Mouse (Mus musculus) ES-Bruce4 (cell line): ENCODE data around the gene Smyd1. TPM values are rescaled to one million over a fixed set of nuclear protein-coding genes. Genes with fewer than 3 reads are reported as not detected.
"Not testable (repeated sequence)": the region's sequence is repeated elsewhere in the genome, so short reads cannot be mapped to it uniquely, and the experiment has no call there.

Experiments
- H3K27ac ChIP-seq: 2 replicates; pipeline ENCODE4 v1.5.1; 2012; ENCODE audit warnings: low read length, inconsistent platforms; ENCODE audit not compliant: insufficient read depth
- H3K27me3 ChIP-seq: 2 replicates; pipeline ENCODE4 v1.6.1; 2012; ENCODE audit warnings: mild to moderate bottlenecking, low read length, inconsistent platforms; ENCODE audit not compliant: control insufficient read depth, poor library complexity, insufficient read depth, severe bottlenecking
- H3K36me3 ChIP-seq: 2 replicates; pipeline ENCODE4 v1.6.1; 2012; ENCODE audit warnings: inconsistent platforms, mild to moderate bottlenecking, low read length, moderate library complexity; ENCODE audit not compliant: control insufficient read depth, poor library complexity, insufficient read depth, severe bottlenecking
- H3K4me1 ChIP-seq: one replicate; pipeline ENCODE4 v1.8.1; 2011; ENCODE audit warnings: low read length; ENCODE audit not compliant: control insufficient read depth, insufficient read depth
- H3K4me3 ChIP-seq: 2 replicates; pipeline ENCODE4 v1.5.1; 2011; ENCODE audit warnings: low read depth, mild to moderate bottlenecking, low read length
- H3K9ac ChIP-seq: 2 replicates; pipeline ENCODE4 v1.6.1; 2012; ENCODE audit warnings: low read depth, mild to moderate bottlenecking, inconsistent platforms; ENCODE audit not compliant: poor library complexity, severe bottlenecking
- H3K9me3 ChIP-seq: replicated peaks from 2 replicates; pipeline ENCODE4 v1.6.1; 2012; ENCODE audit warnings: mild to moderate bottlenecking, low read length, inconsistent platforms; ENCODE audit not compliant: control insufficient read depth, poor library complexity, insufficient read depth, severe bottlenecking
- CTCF ChIP-seq: IDR thresholded peaks from one replicate; pipeline ENCODE4 v1.8.1; 2011; ENCODE audit warnings: low read depth, low read length
- EP300 ChIP-seq: IDR thresholded peaks from 2 replicates; pipeline ENCODE4 v1.6.1; 2011; ENCODE audit warnings: low read depth, low read length; ENCODE audit not compliant: insufficient read depth
- POLR2A ChIP-seq: IDR thresholded peaks from one replicate; pipeline ENCODE4 v1.8.1; 2011; ENCODE audit warnings: low read length; ENCODE audit not compliant: insufficient read depth
- polyA plus RNA-seq: library from polyadenylated mRNA; stranded (reverse); fragments of >200 nt; gene quantifications from 2 replicates; pipeline ENCODE4 v1.2.4, GENCODE M21; 2011; ENCODE audit warnings: low read depth; ENCODE audit not compliant: missing spikeins, insufficient read depth, insufficient read length

Smyd1 gene
- polyA plus RNA-seq, 1 experiment: 0.42 TPM

GRCm38 (mm10) chr6:71333031-71333430 lies 11.0 kb upstream of the Smyd1 start:
- no peaks in the 10 kb centered on the region for H3K4me1 ChIP-seq
- H3K27me3 ChIP-seq: no peaks in the 10 kb centered on the region
- H3K9ac ChIP-seq: no peak overlapping the region
- no peak for TF ChIP-seq EP300
- no peak overlapping the region for H3K4me3 ChIP-seq
- H3K9me3 ChIP-seq: no peaks in the 10 kb centered on the region
- H3K27ac ChIP-seq: no peak overlapping the region
- no peaks in the 10 kb centered on the region for H3K36me3 ChIP-seq

GRCm38 (mm10) chr6:71332236-71332965 lies 10.4 kb upstream of the Smyd1 start:
- Histone ChIP-seq H3K4me1 (no peaks in the 10 kb centered on the region), H3K9me3 (no peaks in the 10 kb centered on the region), H3K9ac (no peak overlapping the region), H3K36me3 (no peaks in the 10 kb centered on the region), H3K27me3 (no peaks in the 10 kb centered on the region), H3K4me3 (no peak overlapping the region), H3K27ac (no peak overlapping the region)
- no peak for TF ChIP-seq POLR2A
- no peak for TF ChIP-seq EP300
- TF ChIP-seq CTCF: no peak

- not testable (repeated sequence) for H3K9me3 ChIP-seq, H3K4me1 ChIP-seq, H3K4me3 ChIP-seq, H3K27me3 ChIP-seq, H3K36me3 ChIP-seq, H3K9ac ChIP-seq, H3K27ac ChIP-seq
These were observed 9.5 kb upstream of the Smyd1 start for GRCm38 (mm10) chr6:71331491-71331890.

DNA sequence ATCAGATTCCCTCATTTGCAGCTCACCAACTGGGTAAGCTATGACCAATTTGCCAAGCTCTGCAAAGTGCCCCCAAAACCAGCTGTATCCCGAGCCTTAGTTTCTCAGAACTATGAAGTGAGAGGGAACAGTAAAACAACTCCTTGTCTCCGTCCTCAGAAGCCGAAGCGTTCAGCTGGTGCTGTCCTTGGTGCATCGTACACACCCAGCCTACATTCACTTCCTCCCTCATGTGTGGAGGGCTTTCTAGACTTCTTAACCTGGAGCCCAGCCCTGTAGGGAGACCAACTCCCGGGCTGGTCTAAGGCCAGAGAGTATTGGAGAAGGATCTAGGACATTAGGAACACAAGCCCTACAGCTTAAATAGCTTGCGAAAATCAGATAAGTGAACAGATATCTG lies 8.5 kb upstream of the Smyd1 start:
- Histone ChIP-seq H3K27me3 (no peaks in the 10 kb centered on the region), H3K36me3 (no peaks in the 10 kb centered on the region), H3K4me1 (no peaks in the 10 kb centered on the region), H3K4me3 (no peak overlapping the region), H3K27ac (no peak overlapping the region), H3K9ac (no peak overlapping the region), H3K9me3 (no peaks in the 10 kb centered on the region)
- TF ChIP-seq POLR2A: no peak
- no peak for TF ChIP-seq EP300
- TF ChIP-seq CTCF: no peak

- Histone ChIP-seq H3K4me1 (no peaks in the 10 kb centered on the region), H3K27ac (no peak overlapping the region), H3K9me3 (no peaks in the 10 kb centered on the region), H3K4me3 (no peak overlapping the region), H3K9ac (no peak overlapping the region), H3K27me3 (no peaks in the 10 kb centered on the region), H3K36me3 (no peaks in the 10 kb centered on the region)
- TF ChIP-seq POLR2A (no peak), CTCF (no peak), EP300 (no peak)
These were observed 7.8 kb upstream of the Smyd1 start for GRCm38 (mm10) chr6:71329881-71330280.

DNA sequence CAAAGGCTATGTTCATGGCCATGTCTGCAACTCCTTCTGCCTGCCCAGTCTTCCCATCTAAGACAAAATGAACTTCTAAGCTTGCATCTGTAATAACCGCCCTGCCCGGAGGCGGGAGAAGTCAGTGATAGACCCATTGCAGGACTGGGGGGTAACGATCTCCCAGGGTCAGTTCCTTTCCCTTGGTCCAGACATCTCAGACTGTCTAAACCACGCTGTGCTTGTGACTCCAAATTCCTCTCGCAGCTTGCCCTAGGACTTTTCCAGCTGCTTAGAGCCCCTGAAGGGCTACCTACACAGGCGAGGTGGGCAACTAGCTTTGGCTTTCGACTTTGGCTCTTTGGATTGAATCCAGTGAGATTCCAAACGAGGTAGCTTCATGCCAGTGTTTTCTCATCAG lies 2.8 kb upstream of the Smyd1 start:
- no peak overlapping the region for H3K4me3 ChIP-seq
- no peak overlapping the region for H3K9ac ChIP-seq
- TF ChIP-seq CTCF (no peak), POLR2A (no peak), EP300 (no peak)
- no peak overlapping the region for H3K27ac ChIP-seq
- no peaks in the 10 kb centered on the region for H3K9me3 ChIP-seq
- H3K4me1 ChIP-seq: no peaks in the 10 kb centered on the region
- no peaks in the 10 kb centered on the region for H3K36me3 ChIP-seq
- H3K27me3 ChIP-seq: no peaks in the 10 kb centered on the region
